Mouse (Mus musculus): Measurements from ENCODE around the gene Bach1.

Gene Bach1

DNA sequence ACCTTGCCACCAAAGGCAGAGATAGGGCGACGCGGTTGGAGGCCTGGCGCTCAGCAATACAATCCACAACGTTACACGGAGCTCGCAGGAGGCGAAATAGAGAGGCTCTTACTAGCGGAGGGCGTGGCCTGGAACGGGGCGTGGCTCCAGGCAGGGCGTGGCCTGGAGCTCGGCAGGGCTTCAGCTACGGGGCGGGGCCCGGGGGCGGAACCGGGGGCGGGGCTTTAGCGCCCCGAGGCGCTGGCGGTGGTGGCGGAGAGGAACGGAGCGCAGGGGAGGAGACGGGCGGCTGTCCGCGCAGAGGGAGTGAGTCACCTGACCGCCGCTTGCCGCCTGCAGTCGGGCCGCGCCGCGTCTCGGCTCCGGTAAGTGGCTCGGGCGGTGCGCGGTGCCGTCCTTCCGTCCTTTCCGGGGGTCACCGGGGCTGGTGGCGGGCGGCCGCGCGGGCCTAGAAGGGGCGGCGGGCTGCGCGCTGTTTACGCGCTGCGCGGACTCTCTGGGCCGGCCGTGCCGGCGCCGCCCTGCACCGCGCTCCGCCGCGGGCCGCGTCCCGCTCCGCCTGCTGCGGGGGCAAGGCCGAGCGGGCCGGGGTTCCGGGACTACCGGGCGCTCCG is at the start of gene Bach1:
Gene Bach1, plus strand, starts transcription at position 254 of the 614 bp plus-strand sequence.
- DNase-seq = peak; percentile 95 to 99

DNA sequence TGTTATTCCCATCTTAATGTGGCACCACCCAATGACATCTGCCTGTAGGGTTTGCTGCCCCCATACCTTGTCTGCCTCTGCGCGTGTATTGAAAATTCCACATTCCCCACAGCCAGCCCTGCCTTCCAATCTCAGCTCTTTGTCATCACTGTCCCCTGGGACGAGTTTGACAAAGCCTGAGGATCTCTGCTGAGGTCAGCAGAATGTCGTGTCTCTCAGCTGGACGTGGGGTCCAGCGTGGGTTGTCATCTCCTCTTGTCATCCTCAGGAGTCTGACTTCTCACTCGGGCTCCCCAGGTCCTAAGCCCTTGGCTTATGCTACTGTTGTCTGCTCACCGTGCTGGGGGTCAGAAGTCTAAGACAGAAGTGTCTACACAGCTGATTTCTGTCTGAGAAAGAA is 46.4 kb upstream of the Bach1 start:
- DNase-seq = no peak

DNA sequence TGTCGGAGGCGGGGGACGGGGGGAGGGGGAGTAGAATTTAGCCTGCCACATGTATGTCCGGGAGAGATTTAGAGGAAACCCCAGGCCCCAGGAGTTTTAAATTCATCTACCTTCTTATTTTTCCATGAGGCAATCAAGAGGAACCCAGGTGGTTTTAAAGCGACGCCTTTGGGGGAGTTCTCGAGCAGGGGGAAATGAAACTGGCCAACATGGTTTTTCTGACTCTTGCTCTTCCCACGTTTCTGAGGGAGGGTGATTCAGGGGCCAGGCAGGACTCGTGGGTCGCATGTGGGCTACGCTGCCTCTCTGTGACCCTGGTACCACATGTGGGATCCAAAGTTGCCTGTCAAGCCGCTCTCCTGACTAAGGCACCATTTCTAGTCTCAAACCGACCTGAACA is 45.8 kb upstream of the Bach1 start:
- no peak for DNase-seq

DNA sequence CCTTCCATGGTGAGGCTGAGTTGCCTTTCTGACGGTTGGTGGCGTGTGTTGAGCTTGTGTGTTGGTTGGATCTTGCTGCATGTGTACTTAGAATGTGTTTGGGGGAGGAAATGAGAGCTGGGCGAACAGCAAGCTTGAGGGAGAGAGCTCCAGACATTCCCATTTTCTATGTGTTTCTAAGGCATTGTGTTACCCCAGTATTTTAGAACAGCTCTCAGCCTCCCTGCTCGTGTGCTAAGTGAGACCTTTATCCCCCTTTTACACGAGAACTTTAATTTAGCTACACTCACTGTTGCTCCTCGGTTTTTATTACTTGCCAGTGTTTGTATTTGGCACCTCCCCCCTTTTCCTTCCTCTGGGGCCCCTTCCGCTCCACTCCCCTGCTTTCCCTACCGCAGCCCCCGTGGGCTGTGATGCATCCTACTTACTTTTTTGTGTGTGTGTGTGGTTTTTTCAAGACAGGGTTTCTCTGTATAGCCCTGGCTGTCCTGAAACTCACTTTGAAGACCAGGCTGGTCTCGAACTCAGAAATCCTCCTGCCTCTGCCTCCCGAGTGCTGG is 44.6 kb upstream of the Bach1 start:
- DNase-seq = no peak

DNA sequence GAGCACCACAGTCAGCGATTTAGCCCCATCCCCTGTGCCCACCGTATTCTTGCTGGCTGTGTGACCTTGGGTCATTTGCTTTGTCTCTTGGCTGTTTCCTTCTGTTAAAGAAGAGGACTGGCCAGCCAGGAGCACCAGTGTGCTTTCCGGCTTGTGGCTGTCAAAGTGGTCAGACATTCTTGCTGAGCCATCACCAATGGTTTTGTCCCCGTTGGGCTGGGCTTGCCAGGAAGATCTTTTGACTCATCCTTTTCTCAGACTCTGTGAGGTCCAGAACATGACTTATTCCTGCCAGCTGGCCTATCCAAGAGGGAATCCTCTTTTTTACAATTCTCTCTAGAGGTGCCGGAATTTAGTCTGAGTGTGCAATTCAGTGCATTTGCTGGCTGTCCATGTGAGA is 43.7 kb upstream of the Bach1 start:
- DNase-seq = peak; percentile 24

DNA sequence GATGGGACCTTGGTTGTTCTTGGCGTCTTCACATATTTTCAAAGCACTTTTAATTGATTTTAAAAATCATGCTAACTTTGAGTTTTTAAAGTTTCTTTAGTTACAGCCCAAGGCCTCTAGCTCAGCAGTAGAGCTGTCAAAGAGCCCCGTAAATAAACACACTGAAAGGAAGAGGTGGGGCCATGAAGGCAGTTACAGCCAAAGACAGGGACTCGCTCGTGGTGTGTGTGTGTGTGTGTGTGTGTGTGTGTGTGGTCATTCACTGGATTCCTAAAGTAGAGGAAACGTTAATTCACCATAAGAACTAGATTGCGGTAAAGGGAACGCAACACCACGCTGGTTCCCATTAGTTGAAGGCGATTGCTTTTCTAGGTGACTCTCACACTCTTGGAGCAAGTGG is 43.2 kb upstream of the Bach1 start:
- peak; percentile 39 to 56 for DNase-seq

DNA sequence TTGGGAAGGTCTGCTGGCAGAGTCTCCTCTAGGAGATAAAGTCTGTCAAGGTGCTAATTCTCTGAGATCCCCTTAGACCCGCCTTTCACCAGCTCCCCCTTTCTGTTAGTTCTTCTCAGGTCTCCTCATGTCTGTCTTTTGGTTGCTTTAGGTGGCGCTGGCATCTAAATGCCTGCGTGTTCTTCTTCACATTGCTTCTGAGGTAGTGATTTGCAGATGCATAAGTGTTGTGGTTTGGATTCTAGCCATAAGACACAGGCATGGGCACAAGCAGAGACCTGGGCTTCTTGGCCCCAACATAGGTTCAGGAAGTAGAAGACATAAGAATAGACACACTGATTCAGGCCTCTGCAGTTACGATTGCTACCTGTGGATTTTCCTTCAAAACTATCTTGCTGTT is 42.0 kb upstream of the Bach1 start:
- no peak for DNase-seq

DNA sequence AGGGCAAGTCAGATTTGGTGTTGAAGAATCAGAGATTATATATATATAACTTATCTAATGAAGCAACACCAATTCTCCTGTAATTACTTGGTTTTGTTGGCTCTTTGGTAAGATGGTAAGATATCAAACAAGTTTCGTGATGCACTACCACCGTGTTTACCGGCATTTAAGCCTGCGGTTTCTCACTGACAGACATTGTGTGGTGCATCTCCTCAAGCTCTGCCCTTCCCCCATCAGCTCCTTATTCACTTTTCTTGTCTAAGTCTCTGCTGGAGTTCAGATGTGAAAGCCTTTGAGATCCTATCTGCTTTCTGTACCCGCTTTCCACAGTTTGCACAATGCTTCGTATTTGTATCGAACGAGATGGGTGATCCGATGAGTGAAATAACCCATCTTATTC is 41.5 kb upstream of the Bach1 start:
- no peak for DNase-seq

DNA sequence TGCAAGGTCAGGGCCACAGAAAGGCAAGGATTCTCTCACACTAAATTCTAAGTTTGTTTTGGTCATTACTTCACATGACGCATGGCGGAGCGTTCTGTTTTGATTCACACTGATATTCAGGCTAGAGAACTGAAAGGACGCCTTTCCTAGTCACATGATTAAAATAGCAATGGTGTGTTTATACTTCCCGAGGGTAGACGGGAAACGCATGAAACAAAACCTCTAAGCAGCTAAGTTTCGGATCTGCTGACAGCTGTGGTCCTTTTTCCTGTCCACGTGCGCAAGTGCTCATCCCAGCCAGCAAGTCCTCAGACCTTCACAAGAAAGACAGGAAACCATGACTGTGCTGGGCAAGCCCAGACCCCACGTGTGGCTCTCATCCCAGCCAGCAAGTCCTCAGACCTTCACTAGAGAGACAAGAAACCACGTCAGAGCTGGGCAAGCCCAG is 37.7 kb upstream of the Bach1 start:
- peak; percentile 69 to 81 for DNase-seq

DNA sequence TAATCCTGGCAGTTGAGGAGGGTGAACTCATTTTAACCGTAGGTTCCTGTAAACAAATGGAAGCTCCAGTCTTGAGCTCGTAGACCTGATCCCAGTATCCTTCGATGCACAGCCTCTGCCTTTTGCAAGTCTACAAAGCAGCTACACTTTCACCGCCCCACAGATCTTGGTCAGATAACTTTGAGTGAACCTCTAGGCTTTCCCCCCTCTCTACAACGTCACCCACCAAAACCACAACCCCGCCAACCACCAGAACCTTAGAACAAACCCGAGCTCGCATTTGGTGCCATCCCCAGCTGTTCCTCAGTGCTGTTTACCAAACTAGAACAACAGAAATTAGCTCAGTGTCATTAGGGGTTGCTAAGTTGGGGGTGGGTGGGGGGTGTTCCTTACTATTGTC is 37.1 kb upstream of the Bach1 start:
- no peak for DNase-seq

DNA sequence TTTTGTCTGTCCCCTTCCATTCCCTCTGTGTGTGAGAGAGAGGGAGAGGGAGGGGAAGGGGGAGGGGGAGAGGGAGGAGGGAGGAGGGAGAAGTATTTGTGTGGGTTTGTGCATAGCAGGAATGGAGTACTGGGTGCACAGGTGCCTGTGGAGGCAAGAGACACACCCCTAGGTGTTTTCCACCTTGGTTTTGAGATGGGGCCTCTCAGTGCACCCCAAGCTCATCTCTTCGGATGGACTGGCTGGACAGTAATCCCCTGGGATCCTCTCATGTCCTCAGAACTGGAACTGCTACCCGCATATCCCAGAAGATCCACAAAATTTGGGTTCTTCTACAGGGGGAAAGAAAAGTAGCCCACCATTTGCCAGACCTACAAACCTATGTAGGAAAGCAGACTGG is 36.2 kb upstream of the Bach1 start:
- no peak for DNase-seq

DNA sequence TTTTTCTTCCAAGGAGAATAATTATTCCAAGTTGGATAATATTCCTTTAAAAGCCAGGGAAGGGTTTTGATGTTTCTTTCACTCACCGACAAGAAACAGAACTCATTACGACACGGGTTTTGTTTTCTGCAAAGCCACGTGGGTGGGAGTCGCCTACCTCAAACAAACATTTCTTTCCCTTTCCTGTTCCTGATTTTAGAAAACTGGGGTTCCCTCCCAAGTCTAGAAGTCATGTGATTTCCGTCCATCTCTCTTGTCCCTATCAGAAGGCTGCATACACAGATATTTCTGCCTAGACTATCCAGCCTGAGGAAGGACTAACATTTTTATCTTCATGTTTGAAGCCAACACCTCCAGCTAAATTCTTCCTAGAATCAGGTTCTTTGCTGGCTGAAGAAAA is 34.9 kb upstream of the Bach1 start:
- peak; percentile 30 to 58 for DNase-seq

DNA sequence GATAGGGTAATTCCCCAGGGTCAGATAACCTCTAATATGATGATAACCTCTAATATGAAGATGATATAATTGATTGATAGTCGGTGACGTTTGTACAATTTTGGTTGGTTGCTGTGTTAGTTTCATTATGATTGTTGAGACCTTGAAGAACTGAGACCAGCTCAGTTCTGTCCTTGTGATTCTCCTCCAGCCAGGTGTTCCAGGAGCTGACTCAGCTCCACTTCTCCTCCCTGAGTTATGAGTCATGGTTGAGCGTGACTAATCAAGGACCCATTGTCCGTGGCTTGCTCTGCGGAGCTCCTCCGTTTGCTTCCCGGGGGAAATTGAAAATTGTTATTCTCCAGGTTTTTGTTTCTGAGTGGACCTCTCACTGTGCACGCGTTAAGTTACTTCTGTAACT is 33.5 kb upstream of the Bach1 start:
- no peak for DNase-seq

DNA sequence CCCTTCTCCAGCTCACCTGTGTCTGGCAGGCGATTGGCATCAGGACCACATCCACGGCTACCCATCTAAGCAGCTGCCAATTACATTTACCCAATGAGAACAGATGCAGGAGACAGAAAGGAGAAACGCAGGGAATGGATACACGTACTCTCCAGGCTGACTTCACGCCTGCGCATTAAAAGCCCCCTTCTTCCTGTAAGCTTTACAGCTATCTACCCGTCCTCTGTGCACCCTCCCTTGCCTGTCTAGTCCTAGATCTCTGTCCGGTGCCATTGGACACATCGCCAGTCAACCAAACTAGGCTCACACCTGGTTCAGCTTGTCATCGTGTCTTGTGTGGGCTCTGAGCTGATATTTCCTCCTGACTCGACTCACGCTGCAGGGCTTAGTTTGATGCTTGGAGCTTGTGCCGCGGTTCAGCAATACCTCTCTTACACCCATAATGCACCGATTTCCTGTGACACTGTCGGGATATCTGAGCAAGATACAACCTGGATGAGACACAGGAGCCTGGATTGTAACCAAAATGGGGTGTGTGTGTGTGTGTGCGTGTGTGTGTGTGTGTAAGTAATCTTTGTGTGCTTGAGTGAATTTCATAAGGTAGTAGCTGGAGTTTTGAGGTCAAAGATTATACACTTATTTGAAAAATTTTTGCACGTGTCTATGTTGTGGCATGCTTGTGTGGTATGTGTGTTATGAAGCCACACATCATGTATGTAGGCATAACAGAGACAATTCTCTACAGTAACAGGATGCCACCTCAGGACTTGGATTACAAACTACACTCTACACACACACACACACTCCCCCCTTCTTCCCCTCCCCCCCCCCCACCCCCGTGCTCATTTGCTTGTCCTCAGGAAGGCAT is 32.8 kb upstream of the Bach1 start:
- no peak for DNase-seq

DNA sequence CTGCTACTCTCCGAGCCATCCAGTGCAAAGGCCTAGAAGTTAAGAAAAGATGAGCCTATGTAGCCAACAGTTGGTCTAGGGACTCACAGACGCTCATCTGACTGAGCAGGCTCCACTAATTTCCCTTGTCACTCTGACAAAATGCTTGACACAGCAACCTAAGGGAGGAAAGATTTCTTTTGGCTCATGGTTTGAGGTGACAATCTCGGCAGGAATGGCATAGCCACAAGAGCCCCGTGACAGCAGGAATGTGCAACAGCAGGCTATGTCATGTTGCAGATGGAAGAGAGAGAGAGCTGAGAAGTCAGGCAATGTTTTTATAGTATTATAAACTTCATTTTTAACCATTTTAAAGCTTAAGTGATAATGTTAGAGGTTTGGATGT is 32.1 kb upstream of the Bach1 start:
- no peak for DNase-seq

DNA sequence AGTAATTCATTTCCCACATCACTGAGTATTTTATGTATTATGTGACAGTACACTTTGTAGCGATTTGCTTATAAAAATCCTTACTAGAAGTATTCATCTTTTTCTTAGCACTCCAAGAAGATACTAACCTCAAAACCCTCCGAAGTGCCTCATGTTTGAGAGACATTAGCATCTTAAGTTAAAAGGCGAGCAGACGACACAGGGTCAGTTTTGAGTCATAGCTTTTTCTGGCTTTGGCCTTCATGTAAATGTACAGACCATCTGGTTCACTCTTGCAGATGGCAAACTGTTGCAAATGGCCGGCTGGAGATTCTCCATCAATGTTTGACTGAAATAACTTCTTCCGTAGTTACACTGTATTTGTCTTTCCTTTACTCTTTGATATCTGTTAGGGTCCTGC is 30.7 kb upstream of the Bach1 start:
- DNase-seq = no peak

DNA sequence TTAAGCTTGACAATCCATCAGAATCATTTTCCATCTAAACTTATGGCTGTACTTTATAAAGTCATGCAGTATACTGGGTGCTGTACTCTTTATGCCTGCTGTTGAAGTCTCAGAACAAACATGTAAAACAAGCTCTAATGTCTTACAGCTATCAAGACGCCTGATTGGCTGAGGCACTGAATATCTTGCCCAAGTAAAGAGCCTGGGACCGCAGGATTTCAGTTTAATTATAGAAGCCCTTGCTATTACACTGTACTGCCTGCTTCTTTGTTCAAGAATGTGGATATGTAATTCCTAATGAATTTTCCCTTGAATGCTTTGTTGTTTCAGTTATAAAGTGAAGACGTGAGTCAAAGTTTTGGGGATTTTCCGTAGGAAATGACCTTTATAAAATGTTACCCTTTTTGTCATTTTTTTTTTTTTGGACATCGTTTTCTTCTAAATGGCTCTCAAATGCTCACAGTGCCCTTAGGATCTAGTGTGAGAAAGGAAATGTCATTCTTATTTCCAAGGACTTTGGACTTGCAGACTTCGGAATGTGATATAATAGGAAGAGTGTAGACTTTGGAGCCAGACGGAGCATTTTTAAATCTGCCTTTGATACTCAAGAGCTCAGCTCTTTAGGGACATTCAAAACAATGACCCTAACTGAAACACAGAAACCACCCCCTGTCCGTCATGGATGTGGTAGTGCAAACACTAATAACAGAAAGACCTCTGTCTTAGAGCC is 28.5 kb upstream of the Bach1 start:
- DNase-seq = peak in 1 of 2 experiments; percentile 67

DNA sequence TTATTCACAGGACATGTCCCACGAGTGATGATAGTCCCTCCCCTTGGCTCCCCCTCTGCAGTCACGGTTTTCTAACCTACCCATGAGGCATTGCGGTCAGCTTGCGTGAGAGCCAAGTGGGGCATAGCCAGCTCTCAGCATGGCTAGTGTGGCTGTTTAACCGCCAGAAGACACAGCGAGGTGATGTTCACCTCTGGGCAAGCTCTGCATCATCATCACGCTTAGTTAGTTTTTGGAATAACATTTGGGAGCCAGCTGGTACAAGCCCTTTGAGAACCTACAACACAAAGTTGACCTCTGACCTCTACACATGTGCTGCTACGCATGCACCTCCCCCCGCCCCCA is 28.0 kb upstream of the Bach1 start:
- peak; percentile 72 to 77 for DNase-seq

DNA sequence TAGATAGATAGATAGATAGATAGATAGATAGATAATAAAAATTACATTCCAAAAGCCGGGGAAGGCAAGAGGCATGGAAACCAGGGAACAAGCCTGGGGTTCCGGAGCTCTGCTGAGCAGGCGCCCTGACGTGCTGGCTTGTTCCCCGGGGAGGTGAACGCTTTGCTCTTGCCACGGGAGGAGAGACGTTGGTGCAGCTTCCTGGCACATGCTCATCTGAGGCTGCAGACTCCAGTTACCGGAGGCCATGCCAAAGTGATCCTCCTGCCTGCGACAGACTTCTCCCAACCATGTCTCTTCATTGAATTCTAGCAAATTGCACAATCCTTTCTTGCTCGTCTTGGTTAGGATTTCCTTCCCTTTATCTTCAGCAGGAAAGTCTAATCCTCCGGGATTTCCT is 27.4 kb upstream of the Bach1 start:
- DNase-seq = peak in 1 of 2 experiments; percentile 19

DNA sequence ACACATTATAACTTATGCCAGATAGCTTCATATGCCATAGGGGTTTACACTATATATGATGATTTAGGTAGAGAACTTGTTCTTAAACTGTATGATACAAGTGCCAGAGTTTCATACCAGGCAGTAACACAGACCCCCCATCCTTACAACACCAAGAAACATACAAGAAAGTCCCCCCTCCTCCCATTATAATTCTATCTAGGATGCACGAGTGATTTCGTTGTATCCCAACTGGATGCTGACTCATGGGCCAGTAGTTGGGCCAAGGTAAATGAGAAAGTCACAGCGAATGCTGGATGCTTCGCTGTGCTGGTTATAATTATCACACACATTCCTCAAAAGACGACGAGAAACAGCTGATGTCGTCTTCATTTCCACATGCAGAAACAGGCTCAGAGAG is 25.6 kb upstream of the Bach1 start:
- no peak for DNase-seq

DNA sequence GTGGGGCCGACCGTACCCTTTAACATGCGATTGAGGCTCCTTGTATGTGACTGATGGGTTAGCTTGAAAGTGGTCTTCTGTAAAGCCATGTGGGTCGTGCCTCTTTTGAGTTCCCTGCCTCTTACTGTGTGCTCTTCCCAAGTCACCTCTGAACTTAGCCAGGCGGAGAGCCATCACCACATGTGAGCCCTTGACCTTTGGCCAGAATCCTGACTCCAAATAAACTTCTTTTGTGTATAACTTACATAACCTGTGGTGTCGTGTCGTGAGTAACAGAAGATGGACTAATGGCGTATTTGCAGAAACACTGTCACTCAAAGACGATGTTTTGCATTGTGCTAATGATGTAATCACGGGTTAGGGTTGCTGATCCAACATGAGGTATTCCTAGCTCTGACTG is 22.6 kb upstream of the Bach1 start:
- peak; percentile 79 to 84 for DNase-seq

DNA sequence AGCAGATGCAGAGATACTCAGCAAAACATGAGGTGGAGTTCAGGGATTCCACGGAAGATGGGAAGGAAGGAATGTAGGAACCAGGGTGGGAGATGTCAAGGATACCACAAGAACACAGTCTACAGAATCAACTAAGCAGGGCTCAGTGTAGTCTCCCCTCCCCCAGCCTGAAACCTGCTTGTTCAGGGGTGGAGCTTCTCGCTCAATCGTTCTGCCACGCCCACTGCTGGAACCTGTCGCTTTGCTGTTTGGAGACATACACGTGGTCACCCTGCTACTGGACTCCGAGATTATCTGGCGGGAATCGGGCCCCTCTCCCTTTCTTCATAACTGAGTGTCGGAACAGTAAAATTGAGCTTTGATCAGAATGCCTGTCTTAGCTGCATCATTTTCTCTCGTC is 20.1 kb upstream of the Bach1 start:
- DNase-seq = no peak

DNA sequence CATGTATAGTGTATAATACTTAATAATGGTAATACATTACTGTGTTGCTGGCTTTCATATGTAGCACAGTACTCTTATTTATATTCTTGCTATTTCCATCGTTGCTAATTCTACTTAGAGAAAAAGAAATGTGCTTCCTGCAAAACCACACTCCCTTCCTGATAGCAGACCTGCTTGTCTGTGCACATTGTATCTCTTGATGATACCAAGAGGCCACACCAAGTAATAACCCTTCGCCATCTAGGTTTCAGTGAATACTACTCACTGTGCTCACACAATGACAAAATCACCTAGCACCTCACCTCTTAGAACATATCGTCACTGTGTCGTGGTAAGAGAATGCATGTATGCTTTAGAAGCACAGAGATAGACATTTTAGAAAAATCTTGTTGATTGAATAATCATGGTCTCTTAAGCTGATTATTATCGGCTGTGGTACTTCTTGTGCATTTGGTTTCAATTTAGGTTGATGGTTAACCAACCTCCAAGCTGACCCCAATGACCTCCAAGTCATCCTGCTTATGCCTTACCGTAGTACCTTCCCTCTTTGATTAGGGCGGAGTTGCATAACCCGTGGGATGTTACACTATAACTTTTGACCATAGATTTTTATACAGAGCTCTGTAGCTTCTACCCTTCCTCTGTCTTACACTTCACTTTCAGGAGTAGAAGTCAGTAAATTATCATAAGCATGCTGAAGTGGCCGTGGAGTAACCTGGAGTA is 17.7 kb upstream of the Bach1 start:
- DNase-seq = peak; percentile 54 to 77

Measured in kidney, postnatal 36 days (tissue).